Mouse (Mus musculus): ENCODE measurements around the gene Smc4. TPM values are rescaled to one million over a fixed set of nuclear protein-coding genes. Genes with fewer than 3 reads are reported as not detected.
A peak's percentile ranks its signal among the peaks of the same experiment; 100 is the strongest.

Smc4 gene
- polyA plus RNA-seq, 1 experiment from 2014 or later = 209 TPM

DNA sequence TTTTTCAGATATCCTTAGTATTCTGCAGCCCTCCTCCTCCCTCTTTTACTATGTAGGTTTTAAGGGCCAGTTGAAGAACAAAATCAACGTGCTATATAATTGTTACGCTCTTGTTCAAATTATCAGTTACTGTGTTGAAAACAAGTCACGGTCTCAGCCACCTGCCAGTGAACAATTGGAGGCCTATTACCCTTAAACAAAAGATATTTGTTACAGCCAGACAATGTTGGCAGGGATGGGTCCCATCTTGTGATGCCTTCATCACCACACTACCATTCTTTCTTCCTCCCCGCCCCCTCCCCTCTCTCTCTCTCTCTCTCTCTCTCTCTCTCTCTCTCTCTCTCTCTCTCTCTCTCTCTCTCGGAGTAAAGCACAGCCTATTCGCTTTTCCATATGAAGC lies 44.5 kb downstream of the Smc4 start:
- no peak for ATAC-seq (ENCODE audit: insufficient number of reproducible peaks, low FRiP score, low TSS enrichment, low read depth)
- Histone ChIP-seq H3K4me1 (ENCODE audit: control insufficient read depth, insufficient read depth, low read length) (0 out of 2 replicates have a peak, but pooled peaks cover 4% of the 10 kb centered on the region), H3K4me3 (ENCODE audit: low read depth, low read length) (no peak overlapping the region), H3K9ac (ENCODE audit: low read length) (no peak overlapping the region), H3K9me3 (ENCODE audit: control insufficient read depth, low read length) (no peaks in the 10 kb centered on the region), H3K27ac (replicated peaks; ENCODE audit: low read depth, low read length) (no peak overlapping the region), H3K4me2 (ENCODE audit: low read depth, severe bottlenecking) (no peak overlapping the region), H3K36me3 (ENCODE audit: control insufficient read depth, insufficient read depth, low read length) (no peaks in the 10 kb centered on the region), H3K27me3 (ENCODE audit: control insufficient read depth, insufficient read depth, low read length) (no peaks in the 10 kb centered on the region)
- no peak for DNase-seq (ENCODE audit: low spot score)
- 87% methylated on average over 6 of the region's 6 CpGs for WGBS

DNA sequence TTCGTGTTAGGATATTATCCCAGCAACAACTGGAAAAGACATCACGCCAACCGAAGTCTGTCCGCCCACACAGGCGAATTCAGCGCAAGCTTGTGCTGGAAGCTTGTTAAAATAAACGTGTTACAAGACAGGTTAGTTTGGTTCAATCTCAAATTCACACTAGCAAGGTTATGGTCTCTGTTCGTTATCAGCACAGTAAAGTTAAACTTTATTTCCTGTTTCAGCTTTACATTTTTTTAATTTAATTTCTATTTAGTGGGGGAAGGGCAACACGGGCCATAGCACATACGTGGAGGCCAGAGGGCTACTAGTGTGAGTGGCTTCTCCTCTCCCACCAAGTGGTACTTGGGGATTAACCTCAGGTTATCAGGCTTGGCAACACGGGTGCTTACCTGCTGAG lies 47.4 kb downstream of the Smc4 start:
- no peaks in the 10 kb centered on the region for H3K9me3 ChIP-seq (ENCODE audit: control insufficient read depth, low read length)
- no peak overlapping the region for H3K9ac ChIP-seq (ENCODE audit: low read length)
- 91% methylated on average over 11 of the region's 11 CpGs for WGBS
- H3K27ac ChIP-seq (replicated peaks; ENCODE audit: low read depth, low read length) = no peak overlapping the region
- ATAC-seq (ENCODE audit: insufficient number of reproducible peaks, low FRiP score, low TSS enrichment, low read depth) (no peak), DNase-seq (ENCODE audit: low spot score) (no peak)
- H3K4me2 ChIP-seq (ENCODE audit: low read depth, severe bottlenecking) = no peak overlapping the region
- H3K36me3 ChIP-seq (ENCODE audit: control insufficient read depth, insufficient read depth, low read length) = no peaks in the 10 kb centered on the region
- no peaks in the 10 kb centered on the region for H3K4me1 ChIP-seq (ENCODE audit: control insufficient read depth, insufficient read depth, low read length)
- no peak overlapping the region for H3K4me3 ChIP-seq (ENCODE audit: low read depth, low read length)
- no peaks in the 10 kb centered on the region for H3K27me3 ChIP-seq (ENCODE audit: control insufficient read depth, insufficient read depth, low read length)

DNA sequence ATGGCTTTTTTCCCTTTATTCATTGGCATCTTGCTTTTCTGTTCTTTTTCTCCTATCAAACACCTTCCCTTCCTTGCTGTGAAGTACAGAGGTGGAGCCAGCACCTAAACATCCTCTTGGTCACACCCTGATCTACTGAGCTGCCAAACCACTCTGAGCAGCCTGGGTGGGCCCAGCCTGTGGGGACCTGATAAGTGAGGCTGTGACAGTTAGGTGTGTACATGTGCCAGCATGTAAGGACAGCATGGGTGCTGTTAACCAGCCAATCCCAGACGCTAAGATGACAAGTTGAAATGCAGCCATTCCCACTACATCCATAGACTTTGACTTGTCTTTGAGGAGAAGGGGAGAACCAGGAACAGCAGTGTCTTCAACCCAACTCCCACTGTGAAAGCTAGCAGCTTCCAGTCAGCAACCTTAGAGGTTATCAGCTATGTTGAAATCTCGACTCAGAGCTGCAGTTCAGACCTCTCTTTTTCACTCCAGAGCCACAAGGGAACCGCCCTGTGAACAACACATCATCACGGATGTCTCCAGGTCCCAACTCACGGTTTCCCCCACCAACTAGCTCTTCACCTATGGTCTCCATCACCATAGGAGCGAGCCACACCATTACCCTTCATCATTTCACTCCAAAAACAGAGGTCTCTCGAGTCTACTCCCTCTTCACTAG lies 50.4 kb downstream of the Smc4 start:
- Histone ChIP-seq H3K36me3 (ENCODE audit: control insufficient read depth, insufficient read depth, low read length) (no peaks in the 10 kb centered on the region), H3K9me3 (ENCODE audit: control insufficient read depth, low read length) (no peaks in the 10 kb centered on the region), H3K27ac (replicated peaks; ENCODE audit: low read depth, low read length) (no peak overlapping the region), H3K4me2 (ENCODE audit: low read depth, severe bottlenecking) (no peak overlapping the region), H3K4me3 (ENCODE audit: low read depth, low read length) (no peak overlapping the region), H3K4me1 (ENCODE audit: control insufficient read depth, insufficient read depth, low read length) (no peaks in the 10 kb centered on the region), H3K27me3 (ENCODE audit: control insufficient read depth, insufficient read depth, low read length) (no peaks in the 10 kb centered on the region), H3K9ac (ENCODE audit: low read length) (no peak overlapping the region)
- DNase-seq (ENCODE audit: low spot score) (no peak), ATAC-seq (ENCODE audit: insufficient number of reproducible peaks, low FRiP score, low TSS enrichment, low read depth) (no peak)
- 86% methylated on average over 7 of the region's 7 CpGs for WGBS

DNA sequence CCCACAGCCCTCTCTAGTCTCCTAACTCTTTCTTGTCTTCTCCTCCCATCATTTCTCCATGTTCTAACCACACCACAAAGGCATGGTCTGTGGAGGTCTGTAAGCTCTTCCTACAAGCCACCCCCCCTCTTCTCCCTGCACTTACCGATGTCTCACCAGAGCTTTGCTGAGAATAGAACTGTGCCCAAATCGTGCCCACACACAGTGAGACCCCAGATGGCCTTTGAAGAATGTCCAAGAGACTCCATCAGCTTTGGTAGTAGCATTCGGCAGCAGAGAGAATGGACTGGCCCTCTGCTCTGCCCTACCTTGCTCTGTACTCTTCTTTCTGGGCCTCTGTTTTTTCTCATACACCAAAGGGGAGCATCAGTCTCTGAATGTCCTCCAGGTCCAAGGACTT lies 51.3 kb downstream of the Smc4 start:
- no peaks in the 10 kb centered on the region for H3K9me3 ChIP-seq (ENCODE audit: control insufficient read depth, low read length)
- no peak overlapping the region for H3K4me2 ChIP-seq (ENCODE audit: low read depth, severe bottlenecking)
- ATAC-seq (ENCODE audit: insufficient number of reproducible peaks, low FRiP score, low TSS enrichment, low read depth) = no peak
- no peak overlapping the region for H3K27ac ChIP-seq (replicated peaks; ENCODE audit: low read depth, low read length)
- 86% methylated on average over 3 of the region's 3 CpGs for WGBS
- H3K36me3 ChIP-seq (ENCODE audit: control insufficient read depth, insufficient read depth, low read length) = no peaks in the 10 kb centered on the region
- H3K27me3 ChIP-seq (ENCODE audit: control insufficient read depth, insufficient read depth, low read length) = no peaks in the 10 kb centered on the region
- no peak for DNase-seq (ENCODE audit: low spot score)
- H3K9ac ChIP-seq (ENCODE audit: low read length) = no peak overlapping the region
- no peak overlapping the region for H3K4me3 ChIP-seq (ENCODE audit: low read depth, low read length)
- H3K4me1 ChIP-seq (ENCODE audit: control insufficient read depth, insufficient read depth, low read length) = no peaks in the 10 kb centered on the region

DNA sequence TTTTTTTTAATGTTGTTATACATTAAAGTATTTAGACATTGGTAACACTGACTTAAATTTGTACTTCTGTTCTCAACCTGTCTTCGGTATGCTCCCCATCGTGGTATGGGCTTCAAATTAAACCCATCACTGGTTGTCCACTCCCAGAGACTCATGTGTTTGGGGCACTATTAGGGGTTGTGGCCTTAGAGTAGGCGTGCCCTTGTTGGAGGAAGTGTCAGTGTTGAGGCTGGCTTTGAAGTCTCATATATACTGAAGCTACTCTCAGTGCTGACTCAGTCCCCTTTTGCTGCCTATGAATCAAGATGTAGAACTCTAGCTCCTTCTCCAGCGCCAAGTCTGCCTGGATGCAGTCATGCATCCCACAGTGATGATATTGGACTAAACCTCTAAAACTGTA lies 56.1 kb downstream of the Smc4 start:
- H3K9me3 ChIP-seq (ENCODE audit: control insufficient read depth, low read length) = no peaks in the 10 kb centered on the region
- H3K4me2 ChIP-seq (ENCODE audit: low read depth, severe bottlenecking) = no peak overlapping the region
- DNase-seq (ENCODE audit: low spot score) (no peak), ATAC-seq (ENCODE audit: insufficient number of reproducible peaks, low FRiP score, low TSS enrichment, low read depth) (no peak)
- no peaks in the 10 kb centered on the region for H3K4me1 ChIP-seq (ENCODE audit: control insufficient read depth, insufficient read depth, low read length)
- no peak overlapping the region for H3K9ac ChIP-seq (ENCODE audit: low read length)
- H3K4me3 ChIP-seq (ENCODE audit: low read depth, low read length) = no peak overlapping the region
- H3K27me3 ChIP-seq (ENCODE audit: control insufficient read depth, insufficient read depth, low read length) = no peaks in the 10 kb centered on the region
- no peaks in the 10 kb centered on the region for H3K36me3 ChIP-seq (ENCODE audit: control insufficient read depth, insufficient read depth, low read length)
- 94% methylated on average over 4 of the region's 4 CpGs for WGBS
- no peak overlapping the region for H3K27ac ChIP-seq (replicated peaks; ENCODE audit: low read depth, low read length)

DNA sequence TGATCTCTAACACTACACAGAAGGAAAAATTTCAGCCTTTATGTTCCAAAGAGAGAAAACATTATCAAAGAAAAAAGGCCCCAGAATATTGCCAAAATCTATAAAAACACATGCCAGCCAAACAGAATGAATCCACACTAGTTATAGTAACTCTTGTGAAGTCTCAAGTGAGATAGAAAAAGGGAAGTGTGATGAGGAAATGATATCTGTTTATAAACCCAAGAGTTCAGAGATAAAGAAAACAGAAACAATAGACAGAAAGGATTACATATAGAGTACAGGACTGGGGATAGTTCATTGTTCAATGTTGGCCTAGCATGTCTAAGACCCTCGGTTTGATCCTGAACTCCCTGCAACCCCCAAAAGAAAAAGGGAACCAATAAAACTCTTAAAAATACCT lies 58.2 kb downstream of the Smc4 start:
- no peaks in the 10 kb centered on the region for H3K27me3 ChIP-seq (ENCODE audit: control insufficient read depth, insufficient read depth, low read length)
- no peak overlapping the region for H3K9ac ChIP-seq (ENCODE audit: low read length)
- H3K9me3 ChIP-seq (ENCODE audit: control insufficient read depth, low read length) = no peaks in the 10 kb centered on the region
- DNase-seq (ENCODE audit: low spot score) = no peak
- 96% methylated on average over 1 of the region's 1 CpGs for WGBS
- H3K4me2 ChIP-seq (ENCODE audit: low read depth, severe bottlenecking) = no peak overlapping the region
- no peaks in the 10 kb centered on the region for H3K36me3 ChIP-seq (ENCODE audit: control insufficient read depth, insufficient read depth, low read length)
- H3K4me1 ChIP-seq (ENCODE audit: control insufficient read depth, insufficient read depth, low read length) = no peaks in the 10 kb centered on the region
- ATAC-seq (ENCODE audit: insufficient number of reproducible peaks, low FRiP score, low TSS enrichment, low read depth) = no peak
- no peak overlapping the region for H3K4me3 ChIP-seq (ENCODE audit: low read depth, low read length)
- no peak overlapping the region for H3K27ac ChIP-seq (replicated peaks; ENCODE audit: low read depth, low read length)

DNA sequence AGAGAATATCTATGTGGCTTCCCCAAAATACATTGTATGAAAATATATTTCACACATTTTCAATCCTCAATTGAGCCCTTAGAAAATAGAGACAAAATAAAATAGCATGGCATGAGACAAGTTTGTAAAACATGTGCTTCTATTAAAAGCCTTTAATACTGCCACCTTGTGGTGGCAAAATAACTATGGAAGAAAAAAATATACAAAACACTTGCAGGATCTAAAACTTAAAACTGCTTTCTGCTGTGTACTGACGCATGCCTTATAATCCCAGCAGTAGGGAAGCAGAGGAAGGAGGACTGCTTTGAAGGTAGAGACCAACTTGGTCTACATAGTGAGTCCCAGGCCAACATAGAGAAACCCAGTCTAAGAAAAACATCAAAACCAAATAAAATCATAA lies 59.5 kb downstream of the Smc4 start:
- ATAC-seq (ENCODE audit: insufficient number of reproducible peaks, low FRiP score, low TSS enrichment, low read depth) (no peak), DNase-seq (ENCODE audit: low spot score) (no peak)
- Histone ChIP-seq H3K27ac (replicated peaks; ENCODE audit: low read depth, low read length) (no peak overlapping the region), H3K4me3 (ENCODE audit: low read depth, low read length) (no peak overlapping the region), H3K27me3 (ENCODE audit: control insufficient read depth, insufficient read depth, low read length) (no peaks in the 10 kb centered on the region), H3K4me2 (ENCODE audit: low read depth, severe bottlenecking) (no peak overlapping the region), H3K4me1 (ENCODE audit: control insufficient read depth, insufficient read depth, low read length) (no peaks in the 10 kb centered on the region), H3K9me3 (ENCODE audit: control insufficient read depth, low read length) (no peaks in the 10 kb centered on the region), H3K9ac (ENCODE audit: low read length) (no peak overlapping the region), H3K36me3 (ENCODE audit: control insufficient read depth, insufficient read depth, low read length) (no peaks in the 10 kb centered on the region)
- WGBS = 64% methylated on average over 1 of the region's 1 CpGs

MicroRNAs encoded within 50 kb of the gene (microRNA counts, 519-probe panel; counts per million panel counts)
- microRNA mmu-miR-15b = 6,238 counts per million, percentile 95 among the panel's probes with 10 or more counts

Small RNA genes within 50 kb of the gene (microRNA-seq; reads per million reads assigned to microRNA genes)
- gene Mir15b (2,196 reads per million, percentile 82 among the genes with 10 or more reads in this experiment), gene Mir16-2 (564 reads per million, percentile 68 among the genes with 10 or more reads in this experiment)

Other genes starting within 250 kb of the Smc4 start
- gene 1110032F04Rik, start 135.2 kb upstream of the Smc4 start, polyA plus RNA-seq (2014; fragmentation: Nextera tagmentation; extraction: Ambion mirVana) = 0.26 and 0.81 TPM in 2 replicates
- 21.4 and 22.1 TPM in 2 replicates for gene Ift80, start 168 bp upstream of the Smc4 start, polyA plus RNA-seq (2014; fragmentation: Nextera tagmentation; extraction: Ambion mirVana)
- gene Trim59, start 40.0 kb downstream of the Smc4 start, polyA plus RNA-seq (2014; fragmentation: Nextera tagmentation; extraction: Ambion mirVana) = 213 and 220 TPM in 2 replicates
- 39.1 and 40.7 TPM in 2 replicates for gene Kpna4, start 122.4 kb downstream of the Smc4 start, polyA plus RNA-seq (2014; fragmentation: Nextera tagmentation; extraction: Ambion mirVana)
- gene Arl14, start 217.7 kb downstream of the Smc4 start, polyA plus RNA-seq (2014; fragmentation: Nextera tagmentation; extraction: Ambion mirVana) = not detected in 2 replicates

All from limb, embryonic 11.5 days (tissue).